Comparison of ENCODE assay signal across 11 mouse cellular contexts in genomic region chr3:130128564-130128963, GRCm38 (mm10). TPM values are rescaled to one million over a fixed set of nuclear protein-coding genes. Genes with fewer than 3 reads are reported as not detected.
A peak's percentile ranks its signal among the peaks of the same experiment; 100 is the strongest.
DNase-seq lines count a peak whose midpoint lies in the region; ATAC-seq and TF ChIP-seq lines count a peak whose summit lies in the region.
"Had no signal": no experiment of that assay in that cellular context is flagged by ENCODE, and none has a peak within 500 bp of the region (broad histone marks: within the 10 kb centered on the region; RNA-seq: fewer than 3 reads in every experiment).

No protein-coding gene starts in this region.

- no peak overlapping the region for H3K9ac ChIP-seq in forebrain, postnatal 0 days
- H3K9ac ChIP-seq: midbrain, embryonic 12.5 days had no signal

- 42% methylated on average over 11 of the region's 11 CpGs for WGBS in forebrain, postnatal 0 days

- no peaks in the 10 kb centered on the region for H3K4me1 ChIP-seq in forebrain, postnatal 0 days (ENCODE audit: insufficient read depth)

- no peak overlapping the region for H3K4me2 ChIP-seq in forebrain, postnatal 0 days (ENCODE audit: low read depth)
- H3K4me2 ChIP-seq: midbrain, embryonic 12.5 days had no signal

- ATAC-seq in forebrain, postnatal 0 days: peak; percentile 96

- H3K36me3 ChIP-seq in forebrain, postnatal 0 days (ENCODE audit: insufficient read depth): no peaks in the 10 kb centered on the region
- H3K36me3 ChIP-seq: midbrain, embryonic 12.5 days had no signal

- DNase-seq in left cerebral cortex, adult 18-20 months (ENCODE audit: low spot score in 2 of 2): peak; percentile 4 to 26
- no peak for DNase-seq in left cerebral cortex, adult 11 months (ENCODE audit: low spot score)
- DNase-seq in forebrain, postnatal 0 days: peak; percentile 77
- DNase-seq in layer of hippocampus, adult 9-10 months (ENCODE audit: low spot score): peak; percentile 15
- DNase-seq in right cerebral cortex, adult 2 months (ENCODE audit: low spot score in 2 of 2): peak; percentile 46
- DNase-seq in heart, postnatal 36 days: no peak
- no peak for DNase-seq in thymus, postnatal 10 days (ENCODE audit: low spot score in 2 of 2)
- DNase-seq: gastrocnemius, postnatal 36 days; liver had no signal

- H3K27ac ChIP-seq in forebrain, postnatal 0 days (ENCODE audit: low read depth, low read length): no peak overlapping the region
- H3K27ac ChIP-seq: kidney, postnatal 0 days; midbrain, embryonic 12.5 days had no signal

- intact Hi-C loops in heart, postnatal 36 days (cut with DNase I): no loop called here

- H3K27me3 ChIP-seq in forebrain, postnatal 0 days (ENCODE audit: insufficient read depth, low read length): no peaks in the 10 kb centered on the region

- no peaks in the 10 kb centered on the region for H3K9me3 ChIP-seq in forebrain, postnatal 0 days (ENCODE audit: low read length)
- H3K9me3 ChIP-seq: midbrain, embryonic 12.5 days had no signal

- H3K4me3 ChIP-seq in forebrain, postnatal 0 days (ENCODE audit: low read depth, low read length): no peak overlapping the region
- H3K4me3 ChIP-seq: midbrain, embryonic 12.5 days had no signal

- TF ChIP-seq CTCF in forebrain, postnatal 0 days (IDR thresholded peaks at IDR 0.05; ENCODE audit: low read depth): no peak

RNA-seq across cellular contexts. Expression of gene Col25a1, which starts 2.7 kb away (rescaled TPM):
- total RNA-seq in left cerebral cortex, adult 18-20 months (2021): 10 to 100 TPM; 39.5 to 41.4 TPM
- 17.7 and 23.7 TPM in 2 replicates for total RNA-seq in forebrain, postnatal 0 days (2014; rRNA removed)
- polyA plus RNA-seq in forebrain, postnatal 0 days (2015; fragmentation: Nextera tagmentation; extraction: Ambion mirVana): 2.4 and 5.7 TPM in 2 replicates
- total RNA-seq in heart, postnatal 36 days (2021): under 1 TPM; 0.16 to 0.33 TPM

Comparison
In these comparisons a context has a peak if more than half of its experiments do, and no peak if none do; other contexts are left out.
1. DNase-seq: peak in left cerebral cortex, adult 18-20 months (2 of 2), forebrain, postnatal 0 days (single experiment), layer of hippocampus, adult 9-10 months (single experiment) and right cerebral cortex, adult 2 months (2 of 2); none in left cerebral cortex, adult 11 months (single experiment), heart, postnatal 36 days (0 of 2) and thymus, postnatal 10 days (0 of 2).
2. RNA of gene Col25a1, which starts 2.7 kb away (total RNA-seq): 39.5 to 41.4 TPM in left cerebral cortex, adult 18-20 months and 17.7 to 23.7 TPM in forebrain, postnatal 0 days; 0.16 to 0.33 TPM in heart, postnatal 36 days; every median in the first group is over 10 times any median in the second.